Mouse (Mus musculus): ENCODE data around the gene Prrt1. TPM values are rescaled to one million over a fixed set of nuclear protein-coding genes. Genes with fewer than 3 reads are reported as not detected.
A peak's percentile ranks its signal among the peaks of the same experiment; 100 is the strongest.

Gene Prrt1
- polyA plus RNA-seq, 1 experiment from 2014 or later: 0.14 TPM

DNA sequence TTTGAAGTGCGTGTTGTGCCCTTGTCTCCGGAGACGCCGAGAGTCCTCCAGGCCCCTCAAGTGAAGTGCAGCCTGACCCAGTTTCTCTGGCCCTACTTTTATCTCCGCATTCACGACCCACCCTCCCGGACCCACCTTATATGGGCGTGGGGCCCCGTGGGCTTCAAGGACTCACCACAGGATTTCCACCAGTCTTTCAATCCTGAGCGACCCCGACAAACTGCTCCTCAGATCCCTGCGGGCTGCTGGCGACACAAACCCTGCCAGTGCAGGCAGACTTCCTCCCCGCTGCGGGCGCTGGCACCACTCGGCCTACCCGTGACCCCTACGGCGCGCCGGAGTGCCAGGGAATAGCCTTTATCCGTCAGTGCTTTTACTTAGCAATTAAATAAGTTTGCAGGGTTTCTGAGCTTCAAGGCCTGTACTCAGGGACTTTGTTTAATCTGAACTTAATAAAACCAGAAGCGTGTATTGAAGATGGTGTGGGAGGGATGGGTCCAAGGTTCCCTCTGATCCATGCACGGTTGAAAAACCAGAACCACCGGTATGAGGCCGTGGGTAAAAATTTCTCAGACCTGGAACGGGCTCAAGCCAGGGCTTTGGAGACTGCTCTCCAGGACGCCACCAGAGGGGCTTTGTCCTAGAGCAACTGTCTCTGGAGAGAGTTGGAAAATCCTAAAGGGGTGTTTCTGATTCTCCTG, 1.2 kb upstream of the Prrt1 start, which contains the start of gene Ppt2:
Ppt2 (minus strand) TSS at position 568 of the 701 bp plus-strand sequence.
- Histone ChIP-seq H3K9me3 (ENCODE audit: low read depth, low read length) (no peaks in the 10 kb centered on the region), H3K27me3 (ENCODE audit: insufficient read depth, low read length) (peaks cover 41% of the 10 kb centered on the region), H3K4me2 (peak within 1 kb of the TSS; percentile 92), H3K27ac (ENCODE audit: low read depth) (peak within 1 kb of the TSS; percentile 95), H3K9ac (peak within 1 kb of the TSS; percentile 73), H3K4me3 (ENCODE audit: low read depth, low read length) (peak within 1 kb of the TSS; percentile 69), H3K36me3 (ENCODE audit: insufficient read depth) (peaks cover 6% of the 10 kb centered on the region; the same call in 1 of the 2 replicates), H3K4me1 (ENCODE audit: insufficient read depth) (peaks cover 16% of the 10 kb centered on the region; the same call in 1 of the 2 replicates)
- no peak for TF ChIP-seq CTCF (IDR thresholded peaks at IDR 0.05; ENCODE audit: low read depth)
- WGBS: 3% methylated on average over 29 of the region's 29 CpGs
- DNase-seq (peak; percentile 59), ATAC-seq (ENCODE audit: insufficient read depth) (no peak)

DNA sequence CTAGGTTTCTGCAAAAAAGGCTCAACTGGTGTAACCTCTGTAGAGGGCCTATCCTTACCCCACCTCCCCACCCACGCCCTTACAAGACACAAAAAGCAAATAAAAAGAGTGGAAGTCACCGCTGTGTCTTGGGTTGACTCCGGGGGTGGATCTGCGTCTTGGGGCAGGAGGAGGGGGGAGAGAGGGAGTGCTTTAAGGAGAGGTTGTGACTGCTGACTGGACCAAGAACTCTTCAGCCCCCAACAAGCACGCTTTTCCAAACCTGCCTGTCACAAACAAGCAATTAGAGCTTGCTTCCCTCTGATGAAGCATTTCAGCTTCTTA, 727 bp upstream of the Prrt1 start:
- ATAC-seq (ENCODE audit: insufficient read depth) (no peak), DNase-seq (no peak)
- H3K4me2 ChIP-seq: peak overlapping the region; percentile 92
- H3K36me3 ChIP-seq (ENCODE audit: insufficient read depth): peaks cover 6% of the 10 kb centered on the region; the same call in 1 of the 2 replicates
- H3K4me1 ChIP-seq (ENCODE audit: insufficient read depth): peaks cover 16% of the 10 kb centered on the region; the same call in 1 of the 2 replicates
- peak overlapping the region; percentile 95; the same call in 1 of the 2 replicates for H3K27ac ChIP-seq (ENCODE audit: low read depth)
- H3K9me3 ChIP-seq (ENCODE audit: low read depth, low read length): no peaks in the 10 kb centered on the region
- H3K4me3 ChIP-seq (ENCODE audit: low read depth, low read length): peak overlapping the region; percentile 69
- TF ChIP-seq CTCF (IDR thresholded peaks at IDR 0.05; ENCODE audit: low read depth): no peak
- H3K9ac ChIP-seq: peak overlapping the region; percentile 73
- H3K27me3 ChIP-seq (ENCODE audit: insufficient read depth, low read length): peaks cover 46% of the 10 kb centered on the region
- WGBS: 31% methylated on average over 5 of the region's 5 CpGs

DNA sequence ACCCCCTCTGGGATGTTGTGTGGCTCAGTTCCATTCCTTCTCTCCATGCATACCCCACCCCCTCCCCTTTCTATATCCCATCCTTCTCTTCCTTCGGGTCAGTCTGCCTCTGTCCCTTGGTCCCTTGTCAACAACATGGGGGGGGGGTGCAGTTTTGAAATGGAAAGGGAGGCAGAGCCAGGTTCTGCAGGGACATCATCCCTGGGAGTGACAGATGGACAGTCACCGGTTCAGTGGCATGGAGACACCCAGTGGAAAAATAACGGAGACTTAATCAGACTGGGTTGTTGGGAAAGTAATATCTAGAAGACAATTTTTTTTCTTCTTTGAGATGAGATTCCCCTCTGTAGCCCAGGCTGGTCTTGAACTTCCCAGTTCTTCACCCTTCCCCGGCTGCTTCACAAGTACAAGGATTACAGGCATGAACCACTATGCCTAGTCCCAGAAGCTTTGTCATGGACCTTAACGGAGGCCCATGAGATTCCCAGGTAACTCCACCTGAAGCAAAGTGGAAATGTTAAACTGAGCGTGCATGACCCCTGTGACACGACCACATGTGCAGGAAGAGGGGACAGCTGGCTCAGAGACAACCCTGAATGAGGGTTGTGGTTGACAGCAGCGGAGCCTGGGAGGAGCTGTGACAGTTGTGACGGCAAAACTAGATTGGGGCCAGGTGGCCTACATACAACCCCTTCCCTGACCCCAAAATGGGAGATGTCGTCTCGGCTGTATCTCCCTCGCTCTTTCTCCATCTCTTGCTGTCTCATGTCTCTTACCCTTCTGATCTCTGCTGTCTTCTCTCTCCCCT, 667 bp downstream of the Prrt1 start:
- Histone ChIP-seq H3K36me3 (ENCODE audit: insufficient read depth) (peaks cover 6% of the 10 kb centered on the region; the same call in 1 of the 2 replicates), H3K27ac (ENCODE audit: low read depth) (no peak overlapping the region), H3K4me1 (ENCODE audit: insufficient read depth) (peaks cover 16% of the 10 kb centered on the region; the same call in 1 of the 2 replicates), H3K27me3 (ENCODE audit: insufficient read depth, low read length) (peaks cover 51% of the 10 kb centered on the region), H3K9me3 (ENCODE audit: low read depth, low read length) (no peaks in the 10 kb centered on the region), H3K4me3 (ENCODE audit: low read depth, low read length) (peak overlapping the region; percentile 21; the same call in 1 of the 2 replicates), H3K4me2 (peak overlapping the region; percentile 92), H3K9ac (no peak overlapping the region)
- ATAC-seq (ENCODE audit: insufficient read depth) (no peak), DNase-seq (no peak)
- no peak for TF ChIP-seq CTCF (IDR thresholded peaks at IDR 0.05; ENCODE audit: low read depth)
- WGBS: 16% methylated on average over 12 of the region's 12 CpGs

DNA sequence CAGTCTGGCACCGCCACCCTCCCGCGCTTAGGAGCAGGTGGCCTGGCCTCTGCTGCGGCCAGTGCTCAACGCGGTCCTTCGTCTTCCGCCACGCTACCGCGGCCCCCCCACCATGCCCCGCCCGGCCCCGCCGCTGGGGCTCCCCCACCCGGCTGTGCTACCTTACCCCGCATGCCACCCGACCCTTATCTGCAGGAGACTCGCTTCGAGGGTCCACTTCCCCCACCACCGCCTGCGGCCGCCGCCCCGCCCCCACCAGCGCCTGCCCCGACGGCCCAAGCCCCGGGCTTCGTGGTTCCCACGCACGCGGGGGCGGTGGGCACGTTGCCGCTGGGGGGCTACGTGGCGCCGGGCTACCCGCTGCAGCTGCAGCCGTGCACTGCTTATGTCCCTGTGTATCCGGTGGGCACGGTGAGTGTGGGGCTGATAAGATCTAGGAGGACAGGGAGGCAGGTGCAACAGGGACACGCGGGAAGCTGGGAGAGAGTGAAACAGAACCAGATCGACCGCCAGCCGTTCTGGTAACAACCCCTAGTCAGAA, 1.5 kb downstream of the Prrt1 start:
- TF ChIP-seq CTCF (IDR thresholded peaks at IDR 0.05; ENCODE audit: low read depth): no peak
- 1% methylated on average over 48 of the region's 48 CpGs for WGBS
- no peak overlapping the region; the same call in 1 of the 2 replicates for H3K9ac ChIP-seq

DNA sequence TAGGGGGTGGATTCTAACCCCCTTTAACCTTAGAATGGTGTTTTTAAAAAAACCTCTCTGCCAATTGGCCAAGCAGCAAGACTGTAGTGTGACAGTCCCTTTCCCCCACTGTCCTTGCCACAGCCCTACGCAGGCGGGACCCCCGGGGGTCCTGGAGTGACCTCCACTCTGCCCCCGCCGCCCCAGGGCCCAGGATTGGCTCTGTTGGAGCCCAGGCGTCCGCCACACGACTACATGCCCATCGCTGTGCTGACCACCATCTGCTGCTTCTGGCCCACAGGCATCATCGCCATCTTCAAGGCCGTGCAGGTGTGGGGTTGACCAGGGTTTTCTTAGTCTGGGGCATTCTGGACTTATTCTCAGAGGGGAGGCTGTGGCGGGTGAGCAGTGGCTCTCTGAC, 2.3 kb downstream of the Prrt1 start:
- WGBS: 6% methylated on average over 12 of the region's 12 CpGs
- peaks cover 51% of the 10 kb centered on the region for H3K27me3 ChIP-seq (ENCODE audit: insufficient read depth, low read length)

More for the DNA sequence above, 1.5 kb downstream of the Prrt1 start:
- Histone ChIP-seq H3K27me3 (ENCODE audit: insufficient read depth, low read length) (peaks cover 51% of the 10 kb centered on the region), H3K4me2 (peak overlapping the region; percentile 48), H3K9me3 (ENCODE audit: low read depth, low read length) (no peaks in the 10 kb centered on the region), H3K36me3 (ENCODE audit: insufficient read depth) (no peaks in the 10 kb centered on the region), H3K4me1 (ENCODE audit: insufficient read depth) (peaks cover 16% of the 10 kb centered on the region; the same call in 1 of the 2 replicates), H3K27ac (ENCODE audit: low read depth) (no peak overlapping the region), H3K4me3 (ENCODE audit: low read depth, low read length) (peak overlapping the region; percentile 23)
- DNase-seq (no peak), ATAC-seq (ENCODE audit: insufficient read depth) (no peak)

DNA sequence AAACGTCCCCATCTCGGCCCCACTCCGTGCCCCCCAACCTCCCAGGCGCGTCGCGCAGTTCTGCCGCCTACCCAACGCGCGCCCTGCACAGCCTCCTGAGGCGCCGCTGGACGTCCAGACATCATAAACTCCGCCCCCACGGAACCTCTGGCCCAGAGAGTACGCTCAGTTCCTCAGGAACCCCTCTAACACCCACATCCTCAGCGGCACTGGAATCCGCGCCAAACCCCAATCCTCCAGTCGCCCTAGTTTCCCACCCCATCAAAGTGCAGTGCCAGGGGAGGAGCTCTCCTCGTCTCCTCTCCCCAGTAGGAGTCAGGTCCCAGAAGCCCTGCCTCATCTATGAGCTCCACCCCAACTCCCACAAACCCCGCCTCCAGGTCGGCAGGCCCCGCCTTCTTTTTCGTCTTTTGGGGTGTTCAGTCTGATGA, 2.9 kb downstream of the Prrt1 start:
- TF ChIP-seq CTCF (IDR thresholded peaks at IDR 0.05; ENCODE audit: low read depth): no peak
- H3K9ac ChIP-seq: peak overlapping the region; percentile 2; the same call in 1 of the 2 replicates
- H3K4me3 ChIP-seq (ENCODE audit: low read depth, low read length): peak overlapping the region; percentile 37
- peak; percentile 80 for DNase-seq
- WGBS: under 1% methylated on average over 26 of the region's 26 CpGs
- peaks cover 10% of the 10 kb centered on the region; the same call in 1 of the 2 replicates for H3K4me1 ChIP-seq (ENCODE audit: insufficient read depth)
- H3K27me3 ChIP-seq (ENCODE audit: insufficient read depth, low read length): peaks cover 51% of the 10 kb centered on the region
- H3K36me3 ChIP-seq (ENCODE audit: insufficient read depth): no peaks in the 10 kb centered on the region
- no peak overlapping the region for H3K27ac ChIP-seq (ENCODE audit: low read depth)
- peak; percentile 36 for ATAC-seq (ENCODE audit: insufficient read depth)
- H3K9me3 ChIP-seq (ENCODE audit: low read depth, low read length): no peaks in the 10 kb centered on the region
- H3K4me2 ChIP-seq: peak overlapping the region; percentile 67

More for the DNA sequence above, 2.3 kb downstream of the Prrt1 start:
- H3K4me2 ChIP-seq: peak overlapping the region; percentile 67
- no peak overlapping the region; the same call in 1 of the 2 replicates for H3K9ac ChIP-seq
- no peaks in the 10 kb centered on the region for H3K36me3 ChIP-seq (ENCODE audit: insufficient read depth)
- ATAC-seq (ENCODE audit: insufficient read depth): no peak
- no peak overlapping the region for H3K27ac ChIP-seq (ENCODE audit: low read depth)
- peak overlapping the region; percentile 37 for H3K4me3 ChIP-seq (ENCODE audit: low read depth, low read length)
- no peak for DNase-seq
- no peaks in the 10 kb centered on the region for H3K9me3 ChIP-seq (ENCODE audit: low read depth, low read length)
- peaks cover 10% of the 10 kb centered on the region; the same call in 1 of the 2 replicates for H3K4me1 ChIP-seq (ENCODE audit: insufficient read depth)
- TF ChIP-seq CTCF (IDR thresholded peaks at IDR 0.05; ENCODE audit: low read depth): no peak

Data from lung, embryonic 14.5 days (tissue).